In genomic region chr1:104817510-104817909, GRCm38 (mm10) we compare ENCODE assay signal across 20 mouse cellular contexts. TPM values are rescaled to one million over a fixed set of nuclear protein-coding genes. Genes with fewer than 3 reads are reported as not detected.
DNase-seq lines count a peak whose midpoint lies in the region; ATAC-seq lines count a peak whose summit lies in the region.
"Had no signal": no experiment of that assay in that cellular context is flagged by ENCODE, and none has a peak within 500 bp of the region (broad histone marks: within the 10 kb centered on the region; RNA-seq: fewer than 3 reads in every experiment).

No protein-coding gene starts in this region.

- DNase-seq in heart, adult 9 months (ENCODE audit: low spot score in 2 of 2): peak; percentile 12 to 20
- no peak for DNase-seq in heart, postnatal 25 days (ENCODE audit: low spot score)
- DNase-seq in left cerebral cortex, postnatal 10 days (ENCODE audit: extremely low spot score in 1 of 2, low spot score in 2 of 2): no peak
- no peak for DNase-seq in cerebellum, adult 9-11 months
- DNase-seq: adrenal gland, adult 2 months; adrenal gland, postnatal 25 days; cerebellum, adult 18-20 months; cerebellum, postnatal 10 days; forebrain, postnatal 0 days; gastrocnemius, adult 2 months; gastrocnemius, postnatal 25 days; kidney, adult 18-20 months had no signal

- no peaks in the 10 kb centered on the region for H3K27me3 ChIP-seq in heart, embryonic 13.5 days (replicated peaks)
- H3K27me3 ChIP-seq in heart, embryonic 16.5 days (ENCODE audit: control insufficient read depth, insufficient read depth, low read length): no peaks in the 10 kb centered on the region
- H3K27me3 ChIP-seq: forebrain, embryonic 13.5 days; hindbrain, embryonic 12.5 days; intestine, embryonic 15.5 days had no signal

- H3K27ac ChIP-seq in heart, embryonic 13.5 days (replicated peaks): peak overlapping the region; percentile 79
- peak overlapping the region; percentile 86 for H3K27ac ChIP-seq in heart, embryonic 16.5 days (ENCODE audit: low read length)
- H3K27ac ChIP-seq: embryonic facial prominence, embryonic 10.5 days; forebrain, embryonic 13.5 days; gastrocnemius, adult 2 months; hindbrain, embryonic 12.5 days; intestine, embryonic 15.5 days had no signal

- ATAC-seq in heart, embryonic 13.5 days (ENCODE audit: extremely low read depth, insufficient number of reproducible peaks, low FRiP score, low TSS enrichment): no peak
- ATAC-seq in heart, embryonic 16.5 days (replicated peaks; ENCODE audit: extremely low read depth, insufficient read depth, low FRiP score): peak; percentile 90
- ATAC-seq: forebrain, embryonic 13.5 days; forebrain, postnatal 0 days; hindbrain, embryonic 16.5 days; intestine, embryonic 15.5 days had no signal

- no peak overlapping the region for H3K4me2 ChIP-seq in heart, embryonic 13.5 days
- no peak overlapping the region for H3K4me2 ChIP-seq in heart, embryonic 16.5 days (ENCODE audit: low read depth, low read length)
- H3K4me2 ChIP-seq: forebrain, embryonic 13.5 days; hindbrain, embryonic 12.5 days; intestine, embryonic 15.5 days had no signal

- no peaks in the 10 kb centered on the region for H3K36me3 ChIP-seq in heart, embryonic 13.5 days
- H3K36me3 ChIP-seq in heart, embryonic 16.5 days (ENCODE audit: control insufficient read depth, insufficient read depth): no peaks in the 10 kb centered on the region
- H3K36me3 ChIP-seq: embryonic facial prominence, embryonic 10.5 days; hindbrain, embryonic 12.5 days; intestine, embryonic 15.5 days had no signal

- WGBS in heart, embryonic 13.5 days: 14% methylated on average over 2 of the region's 2 CpGs
- 22% methylated on average over 2 of the region's 2 CpGs for WGBS in heart, embryonic 16.5 days

- intact Hi-C loops in heart, postnatal 25 days (cut with DNase I): no loop called here
- intact Hi-C loops in left cerebral cortex, postnatal 10 days (cut with DNase I): no loop called here

- H3K4me1 ChIP-seq in heart, embryonic 13.5 days: peaks cover 33% of the 10 kb centered on the region
- peaks cover 13% of the 10 kb centered on the region for H3K4me1 ChIP-seq in heart, embryonic 16.5 days (ENCODE audit: control insufficient read depth, insufficient read depth, low read length)
- H3K4me1 ChIP-seq: embryonic facial prominence, embryonic 10.5 days; forebrain, embryonic 13.5 days; hindbrain, embryonic 12.5 days; intestine, embryonic 15.5 days had no signal

- H3K4me3 ChIP-seq in heart, embryonic 13.5 days: no peak overlapping the region
- no peak overlapping the region for H3K4me3 ChIP-seq in heart, embryonic 16.5 days (ENCODE audit: low read length)
- H3K4me3 ChIP-seq: embryonic facial prominence, embryonic 10.5 days; forebrain, embryonic 13.5 days; gastrocnemius, adult 2 months; hindbrain, embryonic 12.5 days; intestine, embryonic 15.5 days had no signal

- H3K9me3 ChIP-seq in heart, embryonic 13.5 days: no peaks in the 10 kb centered on the region
- H3K9me3 ChIP-seq in heart, embryonic 16.5 days (replicated peaks; ENCODE audit: control insufficient read depth, low read length): no peaks in the 10 kb centered on the region
- H3K9me3 ChIP-seq: embryonic facial prominence, embryonic 10.5 days; forebrain, embryonic 13.5 days; hindbrain, embryonic 12.5 days; intestine, embryonic 15.5 days had no signal

- H3K9ac ChIP-seq in heart, embryonic 13.5 days: no peak overlapping the region
- no peak overlapping the region for H3K9ac ChIP-seq in heart, embryonic 16.5 days (ENCODE audit: low read length)
- H3K9ac ChIP-seq: forebrain, embryonic 13.5 days; forebrain, postnatal 0 days; hindbrain, embryonic 12.5 days; intestine, embryonic 15.5 days had no signal

RNA-seq across cellular contexts. Expression of gene Cdh20, which starts 49.2 kb away (rescaled TPM):
- total RNA-seq in heart, postnatal 25 days (2021): 1 to 10 TPM; 1.0 to 1.5 TPM
- polyA plus RNA-seq in heart, embryonic 13.5 days (2015; fragmentation: Nextera tagmentation; extraction: Ambion mirVana): 1.5 and 1.7 TPM in 2 replicates
- polyA plus RNA-seq in heart, embryonic 16.5 days (2015; fragmentation: Nextera tagmentation; extraction: Ambion mirVana): 1.6 and 1.7 TPM in 2 replicates
- 10 to 100 TPM; 22.8 to 23.4 TPM for total RNA-seq in left cerebral cortex, postnatal 10 days (2021)
- total RNA-seq: granulocyte monocyte progenitor cell, adult 5-6 weeks had no signal

Comparison
In these comparisons a context has a peak if more than half of its experiments do, and no peak if none do; other contexts are left out.
1. DNase-seq: peak in heart, adult 9 months (2 of 2); none in heart, postnatal 25 days (single experiment), left cerebral cortex, postnatal 10 days (0 of 2) and cerebellum, adult 9-11 months (single experiment).
2. RNA of gene Cdh20, which starts 49.2 kb away (total RNA-seq): 22.8 to 23.4 TPM in left cerebral cortex, postnatal 10 days; 1.0 to 1.5 TPM in heart, postnatal 25 days; every median in the first group is over 4 times any median in the second.